Mouse (Mus musculus) hindbrain, embryonic 15.5 days (tissue): ENCODE measurements around the gene Mrpl48. TPM values are rescaled to one million over a fixed set of nuclear protein-coding genes. Genes with fewer than 3 reads are reported as not detected.

Experiments
- ATAC-seq: fragments of 200-750 bp; cut with Nextera tagmentation; 2 replicates; pipeline ENCODE4 v1.8.0; 2017; ENCODE audit warnings: low read depth, moderate number of reproducible peaks, moderate TSS enrichment; ENCODE audit not compliant: low FRiP score
- H3K27ac ChIP-seq: fragments of 300-500 bp; sonication (generic); replicated peaks from 2 replicates; pipeline ENCODE4 v1.5.1; 2015; ENCODE audit warnings: mild to moderate bottlenecking, inconsistent platforms
- H3K27me3 ChIP-seq: fragments of 300-500 bp; sonication (generic); 2 replicates; pipeline ENCODE4 v1.6.1; 2015; ENCODE audit warnings: control low read depth, inconsistent platforms
- H3K36me3 ChIP-seq: fragments of 300-500 bp; sonication (generic); 2 replicates; pipeline ENCODE4 v1.6.1; 2015; ENCODE audit warnings: control low read depth, inconsistent platforms
- H3K4me1 ChIP-seq: fragments of 300-500 bp; sonication (generic); replicated peaks from 2 replicates; pipeline ENCODE4 v1.6.1; 2015; ENCODE audit warnings: control low read depth, inconsistent platforms
- H3K4me2 ChIP-seq: fragments of 300-500 bp; sonication (generic); 2 replicates; pipeline ENCODE4 v1.6.1; 2015; ENCODE audit warnings: moderate library complexity, mild to moderate bottlenecking, inconsistent platforms
- H3K4me3 ChIP-seq: fragments of 300-500 bp; sonication (generic); 2 replicates; pipeline ENCODE4 v1.5.1; 2015; ENCODE audit warnings: mild to moderate bottlenecking, inconsistent platforms
- H3K9ac ChIP-seq: fragments of 300-500 bp; sonication (generic); 2 replicates; pipeline ENCODE4 v1.6.1; 2015; ENCODE audit warnings: inconsistent platforms
- H3K9me3 ChIP-seq: fragments of 300-500 bp; sonication (generic); 2 replicates; pipeline ENCODE4 v1.6.1; 2016; ENCODE audit warnings: control low read depth, inconsistent platforms
- WGBS: fragments of 180-500 bp; shearing (Covaris S2); methylation state at CpG from one replicate; pipeline ENCODE4 v1.1.7; 2015; 5-methylcytosine and 5-hydroxymethylcytosine counted together
- polyA plus RNA-seq: library from polyadenylated mRNA; unstranded; fragments of >200 nt; fragmentation: Nextera tagmentation; extraction: Ambion mirVana; gene quantifications from 2 replicates; pipeline ENCODE4 v1.2.1, GENCODE M21; 2015

Mrpl48 gene
- polyA plus RNA-seq, 1 experiment from 2014 or later = 83.6 TPM

- Histone ChIP-seq H3K36me3 (no peaks in the 10 kb centered on the region), H3K4me2 (no peak overlapping the region), H3K9me3 (no peaks in the 10 kb centered on the region), H3K9ac (no peak overlapping the region), H3K4me3 (no peak overlapping the region), H3K4me1 (peaks cover 6% of the 10 kb centered on the region), H3K27me3 (no peaks in the 10 kb centered on the region), H3K27ac (no peak overlapping the region)
- no peak for ATAC-seq
- 70% methylated on average over 6 of the region's 6 CpGs for WGBS
Measured at GRCm38 (mm10) chr7:100501027-100501843, 106.9 kb downstream of the Mrpl48 start.

- H3K36me3 ChIP-seq = no peaks in the 10 kb centered on the region
- no peak overlapping the region for H3K4me3 ChIP-seq
- H3K4me2 ChIP-seq = no peak overlapping the region
- ATAC-seq = no peak
- peaks cover 14% of the 10 kb centered on the region for H3K4me1 ChIP-seq
- H3K9me3 ChIP-seq = no peaks in the 10 kb centered on the region
- no peaks in the 10 kb centered on the region for H3K27me3 ChIP-seq
- H3K9ac ChIP-seq = no peak overlapping the region
- no peak overlapping the region for H3K27ac ChIP-seq
- WGBS = 62% methylated on average over 16 of the region's 16 CpGs
Measured at GRCm38 (mm10) chr7:100500276-100500977, 107.7 kb downstream of the Mrpl48 start.

GRCm38 (mm10) chr7:100499465-100499864 lies 108.6 kb downstream of the Mrpl48 start:
- H3K9ac ChIP-seq = no peak overlapping the region
- H3K4me1 ChIP-seq = peaks cover 22% of the 10 kb centered on the region
- no peak overlapping the region for H3K4me3 ChIP-seq
- H3K36me3 ChIP-seq = no peaks in the 10 kb centered on the region
- H3K27me3 ChIP-seq = no peaks in the 10 kb centered on the region
- H3K27ac ChIP-seq = no peak overlapping the region
- no peak overlapping the region for H3K4me2 ChIP-seq
- no peak for ATAC-seq
- no peaks in the 10 kb centered on the region for H3K9me3 ChIP-seq

GRCm38 (mm10) chr7:100497982-100498381 lies 110.1 kb downstream of the Mrpl48 start:
- Histone ChIP-seq H3K9ac (no peak overlapping the region), H3K9me3 (no peaks in the 10 kb centered on the region), H3K4me2 (no peak overlapping the region), H3K27ac (no peak overlapping the region), H3K27me3 (no peaks in the 10 kb centered on the region), H3K4me1 (peaks cover 37% of the 10 kb centered on the region), H3K4me3 (no peak overlapping the region), H3K36me3 (no peaks in the 10 kb centered on the region)
- WGBS = 92% methylated on average over 13 of the region's 13 CpGs
- no peak for ATAC-seq

GRCm38 (mm10) chr7:100497402-100497801 lies 110.7 kb downstream of the Mrpl48 start:
- Histone ChIP-seq H3K4me1 (peaks cover 42% of the 10 kb centered on the region), H3K4me3 (no peak overlapping the region), H3K9me3 (no peaks in the 10 kb centered on the region), H3K4me2 (no peak overlapping the region), H3K36me3 (no peaks in the 10 kb centered on the region), H3K9ac (no peak overlapping the region), H3K27me3 (no peaks in the 10 kb centered on the region), H3K27ac (no peak overlapping the region)
- ATAC-seq = no peak
- WGBS = 75% methylated on average over 4 of the region's 4 CpGs

- Histone ChIP-seq H3K4me1 (peaks cover 45% of the 10 kb centered on the region), H3K9ac (no peak overlapping the region), H3K27ac (peak overlapping the region; percentile 79; the same call in 1 of the 2 replicates), H3K4me2 (no peak overlapping the region), H3K4me3 (no peak overlapping the region), H3K36me3 (no peaks in the 10 kb centered on the region), H3K9me3 (no peaks in the 10 kb centered on the region), H3K27me3 (no peaks in the 10 kb centered on the region)
- no peak for ATAC-seq
- 97% methylated on average over 9 of the region's 9 CpGs for WGBS
Measured at GRCm38 (mm10) chr7:100496791-100497190, 111.3 kb downstream of the Mrpl48 start.

GRCm38 (mm10) chr7:100496371-100496770 lies 111.7 kb downstream of the Mrpl48 start:
- no peak for ATAC-seq
- Histone ChIP-seq H3K9ac (no peak overlapping the region), H3K9me3 (no peaks in the 10 kb centered on the region), H3K36me3 (no peaks in the 10 kb centered on the region), H3K4me2 (no peak overlapping the region; the same call in 1 of the 2 replicates), H3K4me1 (peaks cover 45% of the 10 kb centered on the region), H3K27me3 (no peaks in the 10 kb centered on the region), H3K4me3 (no peak overlapping the region), H3K27ac (peak overlapping the region; percentile 79)
- 85% methylated on average over 6 of the region's 6 CpGs for WGBS

Other genes starting within 250 kb of the Mrpl48 start
- 17.5 and 20.9 TPM in 2 replicates for gene C2cd3, start 236.1 kb downstream of the Mrpl48 start, polyA plus RNA-seq
- 154 and 170 TPM in 2 replicates for gene Ppme1, start 236.0 kb downstream of the Mrpl48 start, polyA plus RNA-seq
- gene Ucp3, start 135.3 kb downstream of the Mrpl48 start, polyA plus RNA-seq = not detected in 2 replicates
- gene Ucp2, start 115.0 kb downstream of the Mrpl48 start, polyA plus RNA-seq = 77.4 and 81.8 TPM in 2 replicates
- gene Dnajb13, start 93.3 kb downstream of the Mrpl48 start, polyA plus RNA-seq = 4.1 and 7.1 TPM in 2 replicates
- 15.8 and 17.8 TPM in 2 replicates for gene Coa4, start 71.2 kb downstream of the Mrpl48 start, polyA plus RNA-seq
- 274 and 283 TPM in 2 replicates for gene Rab6a, start 891 bp downstream of the Mrpl48 start, polyA plus RNA-seq
- 17.4 and 17.5 TPM in 2 replicates for gene Plekhb1, start 54.1 kb upstream of the Mrpl48 start, polyA plus RNA-seq
- 112 and 117 TPM in 2 replicates for gene Fam168a, start 98.3 kb upstream of the Mrpl48 start, polyA plus RNA-seq